Mouse (Mus musculus): ENCODE results near the gene Mlec. TPM values are rescaled to one million over a fixed set of nuclear protein-coding genes. Genes with fewer than 3 reads are reported as not detected.
"Not testable (repeated sequence)": the region's sequence is repeated elsewhere in the genome, so short reads cannot be mapped to it uniquely, and the experiment has no call there.

The Mlec gene
- polyA plus RNA-seq, 1 experiment: 78.6 TPM

DNA sequence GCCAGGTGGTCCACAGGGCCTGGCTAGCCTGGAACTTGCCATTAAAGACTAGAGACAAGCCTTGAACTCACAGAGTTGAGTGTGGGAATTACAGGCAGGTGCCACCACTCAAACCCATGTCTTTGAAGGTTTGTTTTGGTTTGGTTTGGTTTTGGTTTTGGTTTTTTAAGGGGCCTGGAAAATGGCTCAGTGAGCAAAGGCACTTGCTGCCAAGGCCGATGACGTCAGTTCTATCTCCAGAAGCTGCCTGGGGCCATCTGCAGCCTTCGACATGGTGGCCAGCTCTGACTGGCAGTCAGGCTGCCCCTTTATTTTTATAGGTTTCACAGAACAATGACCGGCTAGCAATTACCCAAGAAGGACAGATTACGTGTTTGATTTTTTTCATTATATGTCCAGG is 37.0 kb downstream of the Mlec start:
- TF ChIP-seq POLR2A (IDR thresholded peaks at IDR 0.05; ENCODE audit: extremely low read depth, insufficient read depth, low read length) (no peak), CTCF (IDR thresholded peaks at IDR 0.05; ENCODE audit: extremely low read depth, insufficient read depth, low read length) (no peak)
- Histone ChIP-seq H3K4me3 (ENCODE audit: insufficient read depth, low read length) (no peak overlapping the region), H3K4me1 (ENCODE audit: control insufficient read depth, insufficient read depth, low read length) (no peaks in the 10 kb centered on the region), H3K27ac (ENCODE audit: insufficient read depth, low read length) (no peak overlapping the region)

DNA sequence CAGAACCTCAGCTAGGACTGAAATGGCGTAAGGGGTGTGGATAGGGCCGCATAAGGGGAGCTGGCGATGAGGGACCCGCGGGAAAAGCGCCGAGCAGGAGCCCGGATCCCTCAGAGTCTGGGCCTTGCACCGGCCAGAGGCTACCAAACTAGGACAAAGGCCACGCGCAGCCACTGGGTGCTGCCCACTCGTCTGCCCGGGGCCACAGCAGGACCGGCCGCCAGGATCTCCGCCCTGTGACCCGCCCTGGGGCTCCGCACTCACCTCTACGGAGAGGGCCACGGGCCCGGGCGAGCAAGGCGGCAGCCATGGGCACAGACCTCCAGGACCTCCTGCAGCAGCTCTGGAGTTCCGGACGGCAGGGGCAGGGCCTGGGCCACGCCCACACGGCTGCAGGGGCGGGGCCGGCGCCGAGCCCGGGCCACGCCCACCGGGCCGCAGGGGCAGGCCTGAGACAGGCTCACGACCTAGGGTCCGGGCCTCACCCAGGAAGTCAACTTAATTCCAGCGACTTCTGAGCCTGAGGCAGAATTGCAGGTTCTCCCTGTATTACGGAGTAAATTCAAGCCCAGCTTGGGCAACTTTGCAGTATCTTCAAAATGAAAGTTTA is 38.9 kb downstream of the Mlec start, which contains the start of gene Acads:
Acads (minus strand) TSS at position 386 of the 610 bp plus-strand sequence.
- H3K4me1 ChIP-seq (ENCODE audit: control insufficient read depth, insufficient read depth, low read length): no peaks in the 10 kb centered on the region
- H3K27ac ChIP-seq (ENCODE audit: insufficient read depth, low read length): no peak within 1 kb of the TSS
- no peak for TF ChIP-seq POLR2A (IDR thresholded peaks at IDR 0.05; ENCODE audit: extremely low read depth, insufficient read depth, low read length)
- no peak for TF ChIP-seq CTCF (IDR thresholded peaks at IDR 0.05; ENCODE audit: extremely low read depth, insufficient read depth, low read length)
- H3K4me3 ChIP-seq (ENCODE audit: insufficient read depth, low read length): peak within 1 kb of the TSS; percentile 34

DNA sequence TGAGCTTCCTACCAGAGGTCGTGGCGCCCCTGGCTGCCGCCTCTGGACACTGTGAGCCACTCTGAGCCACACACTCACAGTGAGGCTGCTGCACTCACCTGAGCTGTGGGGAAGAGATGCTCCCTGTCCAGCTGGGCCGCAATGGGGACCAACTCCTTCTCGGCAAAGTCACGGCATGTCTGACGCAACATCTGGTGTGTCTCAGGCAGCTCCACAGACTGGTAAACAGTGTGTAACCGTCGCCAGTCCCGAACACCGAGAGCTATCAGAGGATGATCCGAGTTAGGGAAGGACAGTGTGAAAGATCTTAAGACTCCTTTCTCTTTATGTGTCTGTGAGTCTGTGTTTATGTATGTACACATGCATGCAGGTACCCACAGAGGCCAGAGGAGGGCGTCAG is 40.5 kb downstream of the Mlec start:
- no peaks in the 10 kb centered on the region for H3K4me1 ChIP-seq (ENCODE audit: control insufficient read depth, insufficient read depth, low read length)
- TF ChIP-seq POLR2A (IDR thresholded peaks at IDR 0.05; ENCODE audit: extremely low read depth, insufficient read depth, low read length) (no peak), CTCF (IDR thresholded peaks at IDR 0.05; ENCODE audit: extremely low read depth, insufficient read depth, low read length) (no peak)
- no peak overlapping the region for H3K27ac ChIP-seq (ENCODE audit: insufficient read depth, low read length)
- no peak overlapping the region for H3K4me3 ChIP-seq (ENCODE audit: insufficient read depth, low read length)

DNA sequence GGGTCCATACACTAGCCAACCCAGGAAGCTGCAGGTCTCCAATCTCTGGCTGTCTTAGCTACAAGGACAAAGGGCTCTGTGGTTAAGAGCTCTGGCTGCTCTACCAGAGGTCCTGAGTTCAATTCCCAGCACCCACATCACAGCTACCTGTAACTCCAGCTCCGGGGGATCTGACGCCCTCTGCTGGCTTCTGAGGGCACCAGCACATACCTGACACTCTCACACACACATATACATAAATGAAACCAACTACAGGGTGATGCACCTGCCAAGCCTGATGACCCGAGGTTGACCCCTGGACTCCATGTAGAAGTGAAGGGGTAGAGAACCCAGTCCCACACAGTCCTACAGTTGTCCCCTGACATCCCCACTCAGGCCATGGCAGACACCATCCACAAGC is 41.6 kb downstream of the Mlec start:
- no peaks in the 10 kb centered on the region for H3K4me1 ChIP-seq (ENCODE audit: control insufficient read depth, insufficient read depth, low read length)
- no peak overlapping the region for H3K27ac ChIP-seq (ENCODE audit: insufficient read depth, low read length)
- TF ChIP-seq POLR2A (IDR thresholded peaks at IDR 0.05; ENCODE audit: extremely low read depth, insufficient read depth, low read length) (no peak), CTCF (IDR thresholded peaks at IDR 0.05; ENCODE audit: extremely low read depth, insufficient read depth, low read length) (no peak)
- no peak overlapping the region for H3K4me3 ChIP-seq (ENCODE audit: insufficient read depth, low read length)

DNA sequence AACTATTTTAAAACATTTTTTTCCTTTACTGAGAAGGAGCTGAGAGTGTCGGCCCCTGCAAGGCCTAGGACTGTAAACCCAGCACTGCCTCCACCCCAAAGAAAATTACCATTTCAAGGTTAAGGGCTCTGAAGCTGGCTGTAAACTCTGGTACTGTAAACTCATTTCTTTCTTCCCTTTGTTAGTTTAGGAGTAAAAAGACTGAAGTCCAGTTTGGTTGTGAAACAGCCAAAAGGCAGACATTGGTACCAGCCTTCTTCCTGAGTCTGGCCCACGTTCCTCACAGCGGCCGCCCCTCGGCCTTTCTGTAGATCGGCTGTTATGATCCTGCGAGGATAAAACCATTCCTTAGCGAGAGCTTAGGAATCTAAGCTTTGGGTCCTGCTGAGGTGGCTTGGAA is 43.5 kb downstream of the Mlec start:
- TF ChIP-seq POLR2A (IDR thresholded peaks at IDR 0.05; ENCODE audit: extremely low read depth, insufficient read depth, low read length) (no peak), CTCF (IDR thresholded peaks at IDR 0.05; ENCODE audit: extremely low read depth, insufficient read depth, low read length) (no peak)
- no peak overlapping the region for H3K27ac ChIP-seq (ENCODE audit: insufficient read depth, low read length)
- no peak overlapping the region for H3K4me3 ChIP-seq (ENCODE audit: insufficient read depth, low read length)
- H3K4me1 ChIP-seq (ENCODE audit: control insufficient read depth, insufficient read depth, low read length): no peaks in the 10 kb centered on the region

DNA sequence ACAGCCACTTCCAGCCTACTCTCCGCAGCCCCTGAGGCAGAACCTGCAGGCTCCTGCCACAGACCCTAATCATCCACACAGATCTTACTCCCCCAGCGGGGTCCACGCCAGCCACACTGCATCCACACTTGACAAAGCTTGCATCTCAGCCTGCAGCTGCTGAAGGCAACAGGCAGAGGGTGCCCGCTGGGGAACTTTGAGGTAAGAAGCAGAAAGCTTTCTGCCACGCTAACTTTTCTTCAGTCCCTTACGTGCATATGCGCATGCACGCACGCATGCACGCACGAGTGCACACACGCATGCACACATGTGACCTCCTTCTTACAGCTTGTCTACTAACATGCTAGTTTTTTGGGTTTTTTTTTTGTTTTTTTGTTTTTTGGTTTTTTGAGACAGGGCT is 44.7 kb downstream of the Mlec start:
- Histone ChIP-seq H3K4me3 (ENCODE audit: insufficient read depth, low read length) (no peak overlapping the region), H3K27ac (ENCODE audit: insufficient read depth, low read length) (no peak overlapping the region), H3K4me1 (ENCODE audit: control insufficient read depth, insufficient read depth, low read length) (no peaks in the 10 kb centered on the region)
- TF ChIP-seq POLR2A (IDR thresholded peaks at IDR 0.05; ENCODE audit: extremely low read depth, insufficient read depth, low read length) (no peak), CTCF (IDR thresholded peaks at IDR 0.05; ENCODE audit: extremely low read depth, insufficient read depth, low read length) (no peak)

DNA sequence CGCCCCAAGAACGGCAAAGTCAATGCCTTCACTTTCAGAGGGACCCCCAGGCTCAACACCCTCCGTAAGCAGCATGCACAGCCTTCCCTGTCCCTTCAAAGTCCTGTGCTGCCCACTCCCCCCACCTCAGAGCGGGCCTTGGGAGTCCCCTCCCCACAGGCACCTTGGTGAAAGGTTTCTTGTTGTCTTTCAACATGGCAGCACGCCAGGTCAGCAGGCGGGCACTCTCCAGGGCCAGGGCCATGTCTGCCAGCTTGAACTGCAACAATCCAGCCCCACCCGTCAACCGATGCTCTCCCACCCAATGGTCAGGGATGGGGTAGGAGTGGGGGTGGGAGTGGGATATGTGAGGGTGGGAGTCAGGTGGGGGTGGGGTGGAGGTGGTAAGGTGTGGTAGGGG is 46.8 kb downstream of the Mlec start:
- Histone ChIP-seq H3K27ac (ENCODE audit: insufficient read depth, low read length) (no peak overlapping the region), H3K4me3 (ENCODE audit: insufficient read depth, low read length) (no peak overlapping the region), H3K4me1 (ENCODE audit: control insufficient read depth, insufficient read depth, low read length) (no peaks in the 10 kb centered on the region)
- TF ChIP-seq POLR2A (IDR thresholded peaks at IDR 0.05; ENCODE audit: extremely low read depth, insufficient read depth, low read length) (no peak), CTCF (IDR thresholded peaks at IDR 0.05; ENCODE audit: extremely low read depth, insufficient read depth, low read length) (no peak)

DNA sequence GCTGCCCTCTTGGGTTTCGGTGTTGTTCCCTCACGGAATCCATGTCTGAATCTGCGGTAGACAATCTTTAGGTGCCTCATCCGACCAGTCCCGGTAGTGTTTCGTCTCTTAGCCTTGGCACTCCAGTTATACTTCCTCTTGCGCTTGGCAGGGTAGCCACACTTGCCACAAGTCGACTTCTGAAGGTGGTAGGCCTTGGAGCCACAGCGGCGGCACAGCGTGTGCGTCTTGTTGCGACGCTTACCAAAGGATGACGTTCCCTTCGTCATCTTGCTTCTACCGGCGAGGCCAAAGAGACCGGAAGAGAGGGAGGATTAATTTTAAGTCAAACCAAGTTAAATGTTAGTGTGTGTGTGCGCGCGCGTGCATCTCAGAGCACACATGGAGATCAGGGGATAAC is 54.7 kb downstream of the Mlec start:
- H3K4me3 ChIP-seq (ENCODE audit: insufficient read depth, low read length); H3K4me1 ChIP-seq (ENCODE audit: control insufficient read depth, insufficient read depth, low read length); H3K27ac ChIP-seq (ENCODE audit: insufficient read depth, low read length): not testable (repeated sequence)

DNA sequence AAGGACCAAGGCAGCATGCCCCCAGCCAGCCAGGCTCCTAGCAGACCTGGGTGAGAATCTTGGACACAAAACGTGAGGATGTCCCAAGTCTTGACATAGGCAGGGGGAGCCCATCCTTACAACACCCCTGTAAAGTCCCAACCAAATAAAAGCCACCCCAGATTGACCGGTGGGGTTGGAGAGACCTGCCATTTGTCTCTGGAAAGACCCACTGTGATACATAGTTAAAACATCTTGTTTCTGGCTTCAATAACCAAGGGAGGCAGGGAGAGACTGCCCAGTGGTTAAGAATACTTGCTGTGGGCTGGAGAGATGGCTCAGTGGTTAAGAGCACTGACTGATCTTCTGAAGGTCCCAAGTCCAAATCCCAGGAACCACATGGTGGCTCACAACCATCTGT is 55.7 kb downstream of the Mlec start:
- Histone ChIP-seq H3K4me3 (ENCODE audit: insufficient read depth, low read length) (no peak overlapping the region), H3K27ac (ENCODE audit: insufficient read depth, low read length) (no peak overlapping the region), H3K4me1 (ENCODE audit: control insufficient read depth, insufficient read depth, low read length) (no peaks in the 10 kb centered on the region)
- TF ChIP-seq POLR2A (IDR thresholded peaks at IDR 0.05; ENCODE audit: extremely low read depth, insufficient read depth, low read length) (no peak), CTCF (IDR thresholded peaks at IDR 0.05; ENCODE audit: extremely low read depth, insufficient read depth, low read length) (no peak)

DNA sequence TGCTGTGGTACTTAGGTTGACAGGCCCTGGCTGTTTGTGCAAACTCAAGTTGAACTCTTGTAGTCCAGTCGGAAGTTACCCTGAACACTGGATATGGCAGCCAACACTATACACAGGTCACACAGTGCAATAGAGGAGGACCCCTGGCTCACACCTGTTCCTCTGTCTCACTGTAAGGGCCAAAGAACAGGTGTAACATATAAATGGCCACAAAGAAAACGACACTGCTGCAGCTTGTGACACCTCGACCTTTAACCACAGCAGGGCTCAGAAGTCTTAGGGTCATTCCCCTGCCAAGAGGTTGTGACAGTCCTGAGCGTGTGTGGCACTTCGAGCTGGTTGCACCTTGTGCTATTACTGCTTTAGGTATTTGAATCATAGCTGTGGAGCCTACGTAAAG is 57.5 kb downstream of the Mlec start:
- Histone ChIP-seq H3K27ac (ENCODE audit: insufficient read depth, low read length) (no peak overlapping the region), H3K4me1 (ENCODE audit: control insufficient read depth, insufficient read depth, low read length) (no peaks in the 10 kb centered on the region), H3K4me3 (ENCODE audit: insufficient read depth, low read length) (no peak overlapping the region)
- TF ChIP-seq CTCF (IDR thresholded peaks at IDR 0.05; ENCODE audit: extremely low read depth, insufficient read depth, low read length): no peak

DNA sequence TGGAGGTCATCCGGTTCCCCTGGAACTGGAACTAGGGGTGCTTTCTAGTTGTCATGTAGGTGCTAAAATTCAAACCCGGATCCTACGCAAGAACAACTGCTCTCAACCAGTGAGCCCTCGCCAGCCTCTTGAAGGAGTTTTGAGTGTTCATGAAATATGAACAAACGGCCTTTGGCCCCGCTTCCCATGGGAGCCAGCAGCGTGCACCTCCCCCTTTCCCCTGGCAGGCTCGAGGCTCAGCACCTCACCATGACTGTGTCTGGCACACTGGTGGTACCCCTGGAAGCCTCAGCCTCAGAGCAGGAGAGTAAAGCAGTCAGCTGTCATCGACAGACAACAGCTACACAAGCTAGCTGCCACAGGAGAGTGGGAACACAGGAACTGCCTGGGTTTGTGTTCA is 58.0 kb downstream of the Mlec start:
- H3K4me3 ChIP-seq (ENCODE audit: insufficient read depth, low read length): no peak overlapping the region
- H3K27ac ChIP-seq (ENCODE audit: insufficient read depth, low read length): no peak overlapping the region
- H3K4me1 ChIP-seq (ENCODE audit: control insufficient read depth, insufficient read depth, low read length): no peaks in the 10 kb centered on the region
- TF ChIP-seq POLR2A (IDR thresholded peaks at IDR 0.05; ENCODE audit: extremely low read depth, insufficient read depth, low read length) (no peak), CTCF (IDR thresholded peaks at IDR 0.05; ENCODE audit: extremely low read depth, insufficient read depth, low read length) (no peak)
